Mouse (Mus musculus): ENCODE data around the gene Sdha.

- TF ChIP-seq EP300 (IDR thresholded peaks at IDR 0.05; ENCODE audit: low read depth) (no peak), CTCF (IDR thresholded peaks at IDR 0.05; ENCODE audit: low read depth) (no peak)
Measured at GRCm38 (mm10) chr13:74305780-74306179, 44.3 kb downstream of the Sdha start.

Measured in heart, postnatal 0 days (tissue).